Mouse (Mus musculus) cerebellum, adult 2 months (tissue): ENCODE measurements around the gene Sap18b. TPM values are rescaled to one million over a fixed set of nuclear protein-coding genes. Genes with fewer than 3 reads are reported as not detected.
A peak's percentile ranks its signal among the peaks of the same experiment; 100 is the strongest.

Experiments
- DNase-seq, 2 experiments: peaks; one replicate each; pipeline ENCODE4 v3.0.0; 2021
- H3K27ac ChIP-seq: fragments of 200-500 bp; 2 replicates; pipeline ENCODE4 v1.5.1; 2012; ENCODE audit warnings: low read length, control low read depth, inconsistent platforms; ENCODE audit not compliant: insufficient read depth
- H3K27me3 ChIP-seq: fragments of 200-500 bp; 2 replicates; pipeline ENCODE4 v1.6.1; 2012; ENCODE audit warnings: inconsistent platforms, mild to moderate bottlenecking, low read length, moderate library complexity; ENCODE audit not compliant: control insufficient read depth, insufficient read depth
- H3K4me1 ChIP-seq: fragments of 200-500 bp; 2 replicates; pipeline ENCODE4 v1.6.1; 2011; ENCODE audit warnings: low read length; ENCODE audit not compliant: control insufficient read depth, insufficient read depth
- H3K4me3 ChIP-seq: fragments of 200-500 bp; replicated peaks from 2 replicates; pipeline ENCODE3; 2011; ENCODE audit warnings: mild to moderate bottlenecking, low read depth, low read length, control low read depth; ENCODE audit not compliant: insufficient read depth
- CTCF ChIP-seq: fragments of 200-500 bp; IDR thresholded peaks from 2 replicates; pipeline ENCODE4 v1.5.1; 2011; ENCODE audit warnings: low read depth, mild to moderate bottlenecking, control low read depth, low read length, moderate library complexity, borderline replicate concordance; ENCODE audit not compliant: insufficient read depth
- POLR2A ChIP-seq: fragments of 200-500 bp; IDR thresholded peaks from 2 replicates; pipeline ENCODE4 v1.6.1; 2011; ENCODE audit warnings: low read length, control low read depth, borderline replicate concordance; ENCODE audit not compliant: insufficient read depth
- WGBS: fragments of 180-500 bp; shearing (Covaris S2); methylation state at CpG from one replicate; pipeline ENCODE4 v1.1.7; 2018; 5-methylcytosine and 5-hydroxymethylcytosine counted together
- polyA plus RNA-seq: library from polyadenylated mRNA; depleted of rRNA; stranded (reverse); fragments of >200 nt; gene quantifications from 2 replicates; pipeline ENCODE4 v1.2.3, GENCODE M21; 2012

Sap18b gene
- polyA plus RNA-seq, 1 experiment: 85.5 TPM

DNA sequence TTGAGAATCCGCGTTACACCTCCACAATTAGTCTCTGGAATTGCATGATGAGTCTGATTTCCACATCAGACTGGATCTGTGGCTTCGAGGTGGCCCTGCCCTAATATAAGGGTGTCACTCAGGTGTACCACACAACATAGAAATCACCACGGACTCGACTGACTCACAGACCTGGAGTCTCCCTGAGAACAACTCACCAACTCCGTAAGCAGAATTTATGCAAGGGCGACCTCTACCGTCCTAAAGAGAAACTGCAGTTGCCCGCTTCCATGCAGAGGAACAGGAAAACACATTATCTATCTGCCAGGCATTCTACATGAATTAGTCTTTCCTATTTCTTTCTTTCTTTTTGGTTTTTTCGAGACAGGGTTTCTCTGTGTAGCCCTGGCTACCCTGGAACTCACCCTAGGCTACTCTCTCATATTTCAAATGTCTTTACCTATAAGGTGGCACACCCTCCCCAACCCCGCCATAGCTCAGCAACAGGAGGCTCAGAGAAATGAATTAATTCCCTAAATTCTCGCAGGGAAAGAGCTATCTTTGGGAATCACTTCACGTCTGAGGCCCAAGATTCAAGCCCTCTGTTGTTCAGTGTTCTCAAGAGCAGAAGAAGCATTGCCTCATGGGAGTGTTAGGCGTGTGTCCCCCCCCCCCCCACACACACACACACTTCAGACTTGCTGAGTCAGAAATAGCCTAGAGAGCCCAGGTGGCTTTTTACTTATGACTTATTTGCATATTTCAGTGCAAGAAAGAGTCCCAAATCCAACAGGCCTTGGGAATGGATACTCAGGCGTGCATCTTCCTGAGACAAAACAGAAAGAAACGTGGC is 7.7 kb downstream of the Sap18b start:
- DNase-seq: peak; percentile 74 to 88
- H3K27me3 ChIP-seq: no peaks in the 10 kb centered on the region
- WGBS: 26% methylated on average over 16 of the region's 16 CpGs
- H3K4me3 ChIP-seq: no peak overlapping the region
- no peak overlapping the region for H3K27ac ChIP-seq
- no peaks in the 10 kb centered on the region for H3K4me1 ChIP-seq
- TF ChIP-seq POLR2A (no peak), CTCF (peak; percentile 89)

DNA sequence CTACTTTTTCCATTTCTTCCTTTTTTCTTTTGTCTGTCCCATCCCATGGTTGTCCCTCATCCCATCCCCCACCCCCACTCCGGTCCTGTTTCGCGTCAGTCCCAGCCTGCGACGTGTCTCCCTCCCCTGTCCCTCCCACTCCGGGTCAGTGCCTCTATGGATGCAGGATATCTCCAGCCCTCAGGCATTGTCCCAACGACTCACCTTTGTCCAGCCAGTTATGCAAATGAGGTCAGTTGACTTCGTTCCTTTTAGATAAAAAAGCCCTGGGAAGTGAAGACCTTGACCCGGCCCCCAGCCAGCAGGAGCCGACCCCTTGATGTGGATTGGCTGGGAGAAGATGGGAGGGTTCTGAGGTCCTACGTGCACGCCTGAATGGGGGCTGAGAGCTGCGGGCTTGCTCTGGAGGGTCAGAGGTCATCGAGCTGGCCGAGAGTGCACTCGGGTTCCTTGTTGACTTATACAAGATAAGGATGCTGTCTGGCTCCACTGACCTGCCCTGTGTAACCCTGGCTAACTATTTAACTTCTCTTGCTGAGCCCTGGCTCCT is 8.4 kb downstream of the Sap18b start:
- H3K27me3 ChIP-seq: no peaks in the 10 kb centered on the region
- no peaks in the 10 kb centered on the region for H3K4me1 ChIP-seq
- no peak for DNase-seq
- no peak overlapping the region for H3K4me3 ChIP-seq
- WGBS: 7% methylated on average over 16 of the region's 16 CpGs
- no peak overlapping the region for H3K27ac ChIP-seq
- TF ChIP-seq POLR2A (no peak), CTCF (no peak)

DNA sequence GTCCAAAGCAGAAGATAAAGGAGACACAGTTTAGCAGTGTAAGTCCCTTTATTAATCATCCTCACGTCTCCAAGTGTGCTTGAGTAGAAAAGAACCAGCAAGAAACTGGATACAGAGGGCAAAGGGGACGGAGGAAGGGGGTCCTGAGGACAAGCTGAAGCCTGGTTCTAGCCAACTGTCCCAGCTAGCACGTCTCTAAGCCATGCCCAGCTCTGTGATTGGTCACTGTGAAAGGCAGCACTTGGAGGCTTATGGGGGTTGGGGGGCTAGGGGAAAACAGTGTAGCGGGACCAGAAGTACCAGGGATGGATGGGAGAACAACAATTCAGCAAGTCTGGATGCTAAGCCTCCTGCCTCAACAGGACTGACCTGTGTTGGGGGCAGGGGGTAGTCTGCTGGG is 10.7 kb downstream of the Sap18b start:
- Histone ChIP-seq H3K27ac (no peak overlapping the region), H3K4me3 (no peak overlapping the region), H3K27me3 (no peaks in the 10 kb centered on the region), H3K4me1 (no peaks in the 10 kb centered on the region)
- no peak for DNase-seq
- WGBS: 72% methylated on average over 4 of the region's 4 CpGs
- TF ChIP-seq POLR2A (no peak), CTCF (no peak)

DNA sequence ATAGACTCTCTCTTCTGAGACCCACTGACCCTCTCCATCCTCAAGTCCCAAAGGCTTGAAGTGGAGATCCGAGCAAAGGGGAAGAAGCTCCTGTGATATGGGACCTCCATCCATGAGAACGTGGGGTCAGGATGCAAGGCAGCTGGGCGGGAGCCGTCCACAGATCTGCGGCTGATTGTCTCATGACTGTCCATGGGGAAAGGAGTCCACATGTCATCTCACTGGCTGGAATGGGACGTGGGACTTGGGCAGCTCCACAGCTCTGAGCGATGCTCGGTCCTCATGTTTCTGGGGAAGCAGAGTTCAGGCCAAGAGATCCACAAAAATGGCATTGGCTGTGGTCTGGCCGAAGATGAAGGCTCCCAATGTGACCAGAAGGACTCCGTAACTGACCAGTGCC is 12.1 kb downstream of the Sap18b start:
- WGBS: 92% methylated on average over 10 of the region's 10 CpGs
- Histone ChIP-seq H3K27ac (no peak overlapping the region), H3K27me3 (no peaks in the 10 kb centered on the region), H3K4me3 (no peak overlapping the region), H3K4me1 (no peaks in the 10 kb centered on the region)
- TF ChIP-seq CTCF: no peak
- TF ChIP-seq POLR2A: no peak
- no peak for DNase-seq

DNA sequence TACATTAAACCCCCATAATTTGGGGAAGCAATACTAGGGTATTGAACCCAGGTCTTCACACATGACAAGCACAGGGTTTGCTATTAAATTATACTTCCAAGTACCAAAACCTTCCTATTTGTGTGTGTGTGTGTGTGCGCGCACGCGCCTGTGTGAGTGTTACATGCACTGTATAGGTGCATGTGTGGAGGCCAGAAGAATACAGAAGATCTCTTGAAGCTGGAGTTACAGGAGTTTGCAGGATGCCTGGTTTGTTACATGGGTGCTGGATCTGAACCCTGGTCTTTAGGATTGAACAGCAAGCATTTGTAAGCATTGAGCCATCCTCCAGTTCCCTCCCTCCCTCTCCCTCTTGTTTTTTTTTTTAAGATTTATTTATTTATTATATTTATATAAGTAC is 14.1 kb downstream of the Sap18b start:
- Histone ChIP-seq H3K4me1 (no peaks in the 10 kb centered on the region), H3K4me3 (no peak overlapping the region), H3K27me3 (no peaks in the 10 kb centered on the region), H3K27ac (no peak overlapping the region)
- TF ChIP-seq POLR2A (no peak), CTCF (no peak)
- DNase-seq: no peak
- WGBS: over 99% methylated on average over 4 of the region's 4 CpGs

DNA sequence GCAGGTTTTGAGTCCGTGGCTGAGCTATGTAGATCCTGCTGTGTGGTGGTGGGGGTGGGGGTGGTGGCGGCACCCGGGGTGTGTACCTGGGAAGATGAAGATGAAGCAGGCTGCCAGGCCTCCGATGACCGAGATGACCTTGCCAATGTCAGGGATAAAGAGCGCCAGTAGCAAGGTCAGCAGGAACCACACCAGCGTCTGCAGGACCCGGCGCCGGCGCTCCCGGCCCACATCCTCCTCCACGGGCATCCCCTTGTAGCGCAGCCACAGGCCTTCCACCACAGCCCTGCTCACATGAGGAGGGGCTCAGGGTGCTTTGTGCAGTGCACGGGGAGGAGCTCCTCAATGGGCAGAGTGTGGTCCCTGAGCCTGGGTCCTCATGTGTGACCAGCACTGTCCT is 16.3 kb downstream of the Sap18b start:
- no peak for DNase-seq
- no peak for TF ChIP-seq POLR2A
- no peak for TF ChIP-seq CTCF
- H3K27me3 ChIP-seq: no peaks in the 10 kb centered on the region
- no peaks in the 10 kb centered on the region for H3K4me1 ChIP-seq
- no peak overlapping the region for H3K27ac ChIP-seq
- no peak overlapping the region for H3K4me3 ChIP-seq
- WGBS: 92% methylated on average over 15 of the region's 15 CpGs

DNA sequence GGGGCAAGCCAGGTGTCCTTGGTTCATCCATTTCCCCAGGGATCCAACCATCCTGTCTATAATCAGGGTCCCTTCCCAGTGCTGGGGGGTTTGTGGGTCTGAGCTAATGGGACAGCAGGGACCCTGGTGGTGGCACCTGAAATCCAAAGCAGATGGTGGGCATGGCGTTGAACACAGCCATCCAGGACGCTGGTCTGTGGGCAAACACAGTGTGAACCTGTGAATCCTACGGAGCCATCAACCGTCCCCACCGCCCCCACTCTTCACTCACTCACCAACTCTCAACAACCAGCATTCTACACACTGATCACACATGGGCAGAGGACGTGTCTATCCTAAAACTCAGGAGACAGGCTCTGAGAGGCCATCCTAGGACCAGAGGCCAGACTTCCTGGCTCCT is 18.8 kb downstream of the Sap18b start:
- Histone ChIP-seq H3K27ac (no peak overlapping the region), H3K4me1 (no peaks in the 10 kb centered on the region), H3K4me3 (no peak overlapping the region), H3K27me3 (no peaks in the 10 kb centered on the region)
- TF ChIP-seq CTCF (no peak), POLR2A (no peak)
- WGBS: 90% methylated on average over 6 of the region's 6 CpGs
- DNase-seq: no peak

DNA sequence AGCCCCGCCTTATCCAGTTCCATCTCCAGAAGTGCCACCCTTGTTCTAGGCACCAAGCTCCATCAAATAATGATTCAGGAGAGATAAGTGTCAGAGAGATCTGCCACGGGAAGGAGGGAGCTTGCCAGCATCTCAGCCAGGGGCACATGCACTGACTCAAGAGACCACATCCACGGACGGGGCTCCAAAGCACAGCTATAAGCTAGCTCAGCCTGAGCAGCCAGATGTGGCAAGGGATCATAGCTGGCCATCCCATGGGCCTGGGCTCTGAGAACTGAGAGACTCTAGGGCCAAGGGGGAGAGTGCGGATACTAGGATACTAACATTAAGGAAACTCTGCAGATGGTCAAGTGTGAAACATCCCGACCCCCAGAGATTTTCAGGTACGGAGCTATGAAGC is 19.9 kb downstream of the Sap18b start:
- Histone ChIP-seq H3K27ac (no peak overlapping the region), H3K27me3 (no peaks in the 10 kb centered on the region), H3K4me3 (no peak overlapping the region), H3K4me1 (no peaks in the 10 kb centered on the region)
- no peak for DNase-seq
- 86% methylated on average over 7 of the region's 7 CpGs for WGBS
- TF ChIP-seq POLR2A (no peak), CTCF (no peak)
